Mouse (Mus musculus) v-Abl transformed pro-B cells (cell line): ENCODE measurements around the gene Spef2.
"Not testable (repeated sequence)": the region's sequence is repeated elsewhere in the genome, so short reads cannot be mapped to it uniquely, and the experiment has no call there.

Source experiments
- in situ Hi-C, 2 experiments: fragments of 400-800 bp; cut with MboI; formaldehyde crosslinking; loops; one replicate each; pipeline ENCODE4 v1.15.1; 2025; ENCODE audit not compliant: unreplicated experiment in 2 of 2

Spef2 gene

GRCm38 (mm10) chr15:9567316-9567715 lies 181.4 kb downstream of the Spef2 start:
- in situ Hi-C loops = loop anchor here in 1 of 2 experiments (5.0 kb wide), 1 partner anchor 35 kb away; the partner anchor contains the start of gene Il7r

GRCm38 (mm10) chr15:9565396-9565795 lies 183.3 kb downstream of the Spef2 start:
- in situ Hi-C loops = loop anchor here in 1 of 2 experiments (5.0 kb wide), 1 partner anchor 33 kb away; the partner anchor contains the start of gene Il7r

- in situ Hi-C loops = no loop called here
These were observed 184.5 kb downstream of the Spef2 start for GRCm38 (mm10) chr15:9564156-9564555.

DNA sequence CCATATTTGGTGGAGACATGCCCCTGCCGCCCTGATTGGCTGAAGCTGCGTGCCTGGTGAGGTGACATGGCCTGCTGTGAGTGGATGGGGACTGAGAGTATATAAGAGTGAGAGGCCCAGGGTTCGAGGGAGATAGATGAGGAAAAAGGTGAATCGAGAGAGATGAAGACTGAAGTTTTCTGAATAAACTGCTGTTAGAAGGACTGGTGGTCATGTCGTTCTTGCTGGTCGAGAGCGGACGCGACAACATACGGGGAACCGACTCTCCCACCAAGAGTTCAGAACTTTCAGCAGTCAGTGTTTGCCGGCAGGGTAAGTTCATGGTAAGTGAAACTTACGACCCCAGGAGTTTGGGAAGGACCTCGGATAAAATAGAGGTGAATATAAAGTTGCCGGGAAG lies 191.4 kb downstream of the Spef2 start:
- in situ Hi-C loops = not testable (repeated sequence)

- in situ Hi-C loops = no loop called here
These were observed 199.7 kb downstream of the Spef2 start for GRCm38 (mm10) chr15:9548951-9549350.

DNA sequence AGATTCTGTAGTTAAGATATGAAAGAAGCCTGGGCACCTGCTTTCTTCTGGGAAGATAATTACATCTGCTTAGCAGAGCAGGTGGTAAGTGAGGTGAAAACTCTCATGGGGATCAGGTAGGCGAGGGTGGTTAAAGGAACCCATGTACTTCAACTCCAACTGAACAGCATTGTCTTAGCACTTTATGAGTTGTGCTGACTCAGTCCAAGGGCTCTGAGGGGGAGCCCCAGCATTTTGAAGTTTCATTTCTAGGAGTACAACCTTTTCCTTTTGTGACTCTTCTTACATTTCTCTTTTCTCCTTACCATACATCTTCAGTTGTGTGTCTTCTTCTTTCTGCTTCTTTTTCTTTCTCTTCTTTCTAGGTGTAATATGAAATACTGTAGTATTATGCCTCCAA lies 213.5 kb downstream of the Spef2 start:
- in situ Hi-C loops = no loop called here

DNA sequence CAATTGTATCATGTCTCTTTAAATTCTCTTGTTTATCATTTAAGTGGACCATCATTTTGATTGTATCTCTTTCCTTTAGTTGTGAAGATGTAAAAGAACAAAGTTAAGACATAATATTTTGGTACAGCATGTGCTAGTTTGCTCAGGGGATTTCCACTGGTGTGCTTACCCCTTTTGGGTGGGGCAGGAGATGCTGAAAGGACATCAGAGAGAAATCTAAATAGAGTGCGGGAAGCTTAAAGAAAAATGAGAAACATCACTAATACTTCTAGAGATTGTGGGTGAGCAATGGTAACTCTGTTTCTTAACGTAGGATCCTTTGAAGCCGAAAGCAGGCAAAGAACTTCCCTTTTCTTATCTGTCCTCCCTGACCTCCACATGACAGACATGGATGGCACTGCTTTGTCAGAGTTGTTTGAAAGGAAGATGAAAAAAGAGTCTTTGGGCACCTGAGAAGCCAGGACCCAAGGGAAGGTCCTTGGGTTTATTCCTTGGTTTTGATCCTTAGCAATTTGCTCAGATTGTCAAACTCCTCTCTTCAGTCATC lies 215.2 kb downstream of the Spef2 start:
- in situ Hi-C loops = loop anchor here (5.0 kb wide), 3 partner anchors 34 to 74 kb away; no protein-coding TSS in a partner anchor

- in situ Hi-C loops = loop anchor here (5.0 kb wide), 3 partner anchors 37 to 77 kb away; no protein-coding TSS in a partner anchor
These were observed 218.6 kb downstream of the Spef2 start, which contains the start of gene Il7r for GRCm38 (mm10) chr15:9530076-9530475. TSS of gene Il7r (minus strand) at chr15:9530176.

DNA sequence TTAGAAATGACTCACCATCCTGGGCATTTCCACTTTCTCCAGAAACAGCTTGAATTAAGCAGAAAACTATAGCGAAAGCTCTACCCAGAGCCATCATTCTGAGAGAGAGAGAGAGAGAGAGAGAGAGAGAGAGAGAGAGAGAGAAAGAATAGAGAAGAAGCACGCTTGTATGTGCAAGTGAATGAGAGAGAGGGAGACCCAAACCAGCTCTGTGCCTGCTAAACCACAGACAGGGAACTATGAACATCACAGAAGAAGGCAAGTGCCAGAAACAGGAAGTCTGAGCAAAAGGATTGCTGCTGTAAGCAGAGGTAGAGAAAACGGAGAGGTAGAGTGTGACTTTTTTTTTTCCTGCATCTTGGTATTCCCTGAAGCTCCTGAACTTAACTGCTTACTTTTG lies 219.0 kb downstream of the Spef2 start:
- in situ Hi-C loops = loop anchor here (5.0 to 10.0 kb wide), 7 partner anchors 37 to 218 kb away; partner anchors contain the start of gene Spef2 (in 2 of the 2)
